Mouse (Mus musculus): ENCODE data around the gene Fign. TPM values are rescaled to one million over a fixed set of nuclear protein-coding genes. Genes with fewer than 3 reads are reported as not detected.

Gene Fign
- 3.6 and 3.7 TPM in 2 replicates for polyA plus RNA-seq (2012; rRNA removed)

DNA sequence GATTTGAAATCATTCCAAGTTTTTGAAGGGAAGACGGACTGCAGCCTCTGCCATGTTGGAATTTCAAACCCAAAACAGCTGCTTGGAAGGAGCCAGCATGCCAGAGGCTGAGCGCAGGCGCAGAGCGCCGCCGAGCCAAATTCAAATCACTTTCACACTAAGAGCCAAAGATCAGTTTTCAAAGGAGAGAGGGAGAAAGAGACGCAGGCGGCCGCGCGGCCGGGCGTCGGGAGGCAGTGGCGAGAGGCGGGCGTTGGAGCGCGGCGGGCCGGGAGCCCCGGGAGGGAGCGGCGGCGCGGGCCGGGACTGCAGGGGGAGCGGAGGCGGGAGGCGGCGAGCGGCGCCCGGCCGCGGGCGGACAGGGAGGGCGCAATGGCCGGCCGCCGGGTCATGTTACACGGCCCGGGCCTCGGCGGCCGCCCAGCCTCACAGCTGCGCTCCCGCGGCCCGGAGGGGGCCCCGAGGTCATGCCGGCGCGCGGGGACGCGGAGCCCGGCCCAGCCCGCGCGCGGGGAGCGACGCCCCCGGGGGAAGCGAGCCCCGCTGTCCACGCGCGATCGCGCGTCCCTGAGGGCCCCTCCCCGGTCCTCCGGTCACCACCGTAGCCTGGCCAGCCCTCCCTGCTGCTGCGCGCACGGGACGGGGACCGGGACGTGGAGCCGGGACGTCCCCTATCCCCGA lies at the start of gene Fign:
TSS of gene Fign (minus strand) at position 102 of the 681 bp plus-strand sequence.
- WGBS, result under 1% methylated on average over 78 of the region's 85 CpGs
- Histone ChIP-seq H3K27me3 (replicated peaks; ENCODE audit: control insufficient read depth, insufficient read depth, low read length) (no peaks in the 10 kb centered on the region), H3K36me3 (ENCODE audit: control insufficient read depth, insufficient read depth, low read length) (no peaks in the 10 kb centered on the region), H3K4me3 (ENCODE audit: insufficient read depth, low read depth, low read length) (peak within 1 kb of the TSS; percentile 98), H3K27ac (ENCODE audit: insufficient read depth, low read depth, low read length) (peak within 1 kb of the TSS; percentile 90), H3K4me1 (ENCODE audit: control insufficient read depth, insufficient read depth, low read length) (no peaks in the 10 kb centered on the region)
- TF ChIP-seq CTCF (conservative IDR thresholded peaks at IDR 0.05; ENCODE audit: insufficient read depth, insufficient read length, low read depth, low read length) (no peak), POLR2A (IDR thresholded peaks at IDR 0.05; ENCODE audit: low read depth, low read length) (peak; percentile 43)
- DNase-seq, result peak; percentile 95

DNA sequence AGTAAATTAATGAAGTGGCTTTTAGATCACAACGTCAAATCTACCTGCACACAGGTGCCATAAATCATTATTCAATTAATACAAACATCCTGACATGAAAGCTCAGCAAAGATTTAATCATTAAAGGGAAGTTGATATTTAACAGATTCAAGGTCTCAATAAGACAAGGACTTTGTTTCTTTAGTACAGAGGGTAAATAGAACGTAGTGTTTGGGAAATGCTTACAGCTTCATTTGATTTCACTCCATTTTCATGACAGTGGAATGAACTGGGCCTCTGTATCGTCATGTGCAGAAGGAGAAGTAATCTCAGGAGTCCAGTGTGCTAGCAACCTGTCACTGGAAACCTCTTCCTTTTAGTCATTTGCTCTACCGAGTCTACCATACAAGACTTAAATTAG lies 35.8 kb upstream of the Fign start:
- DNase-seq, result peak; percentile 50
- peak overlapping the region; percentile 74 for H3K27ac ChIP-seq (ENCODE audit: insufficient read depth, low read depth, low read length)
- no peaks in the 10 kb centered on the region for H3K27me3 ChIP-seq (replicated peaks; ENCODE audit: control insufficient read depth, insufficient read depth, low read length)
- WGBS, result 29% methylated on average over 4 of the region's 4 CpGs
- peaks cover 3% of the 10 kb centered on the region; the same call in 1 of the 2 replicates for H3K4me1 ChIP-seq (ENCODE audit: control insufficient read depth, insufficient read depth, low read length)
- no peak overlapping the region for H3K4me3 ChIP-seq (ENCODE audit: insufficient read depth, low read depth, low read length)
- H3K36me3 ChIP-seq (ENCODE audit: control insufficient read depth, insufficient read depth, low read length), result no peaks in the 10 kb centered on the region
- no peak for TF ChIP-seq POLR2A (IDR thresholded peaks at IDR 0.05; ENCODE audit: low read depth, low read length)
- no peak for TF ChIP-seq CTCF (conservative IDR thresholded peaks at IDR 0.05; ENCODE audit: insufficient read depth, insufficient read length, low read depth, low read length)

DNA sequence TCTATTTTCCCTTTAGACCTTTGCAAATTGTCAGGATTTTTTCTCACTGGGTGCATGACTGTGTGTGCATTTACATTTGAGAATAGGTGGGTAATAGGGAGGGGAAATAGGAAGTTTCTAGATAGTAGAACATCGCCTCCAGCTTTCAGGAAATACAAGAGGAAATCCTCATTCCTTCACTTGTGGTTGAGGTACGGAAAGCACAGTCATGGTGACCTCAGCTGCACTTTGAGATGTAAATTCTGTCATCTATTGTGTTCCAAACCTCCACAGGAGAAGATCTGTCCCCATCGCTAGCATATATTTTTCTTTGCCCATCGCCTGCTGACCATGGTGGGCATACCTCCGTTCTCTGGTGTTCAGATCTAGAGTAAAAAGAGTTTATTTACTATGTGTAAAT lies 22.7 kb upstream of the Fign start:
- no peaks in the 10 kb centered on the region for H3K27me3 ChIP-seq (replicated peaks; ENCODE audit: control insufficient read depth, insufficient read depth, low read length)
- no peak for DNase-seq
- no peak for TF ChIP-seq CTCF (conservative IDR thresholded peaks at IDR 0.05; ENCODE audit: insufficient read depth, insufficient read length, low read depth, low read length)
- TF ChIP-seq POLR2A (IDR thresholded peaks at IDR 0.05; ENCODE audit: low read depth, low read length), result no peak
- WGBS, result 81% methylated on average over 5 of the region's 5 CpGs
- no peak overlapping the region for H3K27ac ChIP-seq (ENCODE audit: insufficient read depth, low read depth, low read length)
- H3K4me1 ChIP-seq (ENCODE audit: control insufficient read depth, insufficient read depth, low read length), result no peaks in the 10 kb centered on the region
- no peak overlapping the region for H3K4me3 ChIP-seq (ENCODE audit: insufficient read depth, low read depth, low read length)
- H3K36me3 ChIP-seq (ENCODE audit: control insufficient read depth, insufficient read depth, low read length), result no peaks in the 10 kb centered on the region

DNA sequence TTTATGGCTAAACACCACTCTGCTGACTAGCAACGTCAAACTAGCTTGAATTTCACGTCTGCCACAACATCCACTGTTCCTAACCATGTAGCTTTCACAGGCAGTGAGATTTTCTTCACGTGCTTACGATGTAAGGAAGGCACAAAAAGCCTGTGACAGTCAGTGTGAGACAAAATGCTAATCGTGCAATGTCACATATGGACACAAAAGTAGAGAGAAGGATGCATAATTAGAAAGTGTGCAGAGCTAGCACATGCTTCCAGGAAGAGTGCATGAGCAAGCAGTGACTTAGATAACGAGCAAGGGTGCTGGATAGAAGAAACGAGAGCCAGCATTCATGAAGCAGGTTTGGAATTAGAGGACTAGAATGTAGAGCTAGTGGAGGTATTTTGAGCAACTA lies 18.8 kb upstream of the Fign start:
- H3K27ac ChIP-seq (ENCODE audit: insufficient read depth, low read depth, low read length), result no peak overlapping the region
- TF ChIP-seq POLR2A (IDR thresholded peaks at IDR 0.05; ENCODE audit: low read depth, low read length), result no peak
- no peak for TF ChIP-seq CTCF (conservative IDR thresholded peaks at IDR 0.05; ENCODE audit: insufficient read depth, insufficient read length, low read depth, low read length)
- no peaks in the 10 kb centered on the region for H3K27me3 ChIP-seq (replicated peaks; ENCODE audit: control insufficient read depth, insufficient read depth, low read length)
- no peaks in the 10 kb centered on the region for H3K4me1 ChIP-seq (ENCODE audit: control insufficient read depth, insufficient read depth, low read length)
- no peak overlapping the region for H3K4me3 ChIP-seq (ENCODE audit: insufficient read depth, low read depth, low read length)
- H3K36me3 ChIP-seq (ENCODE audit: control insufficient read depth, insufficient read depth, low read length), result no peaks in the 10 kb centered on the region
- WGBS, result 78% methylated on average over 7 of the region's 7 CpGs
- no peak for DNase-seq

DNA sequence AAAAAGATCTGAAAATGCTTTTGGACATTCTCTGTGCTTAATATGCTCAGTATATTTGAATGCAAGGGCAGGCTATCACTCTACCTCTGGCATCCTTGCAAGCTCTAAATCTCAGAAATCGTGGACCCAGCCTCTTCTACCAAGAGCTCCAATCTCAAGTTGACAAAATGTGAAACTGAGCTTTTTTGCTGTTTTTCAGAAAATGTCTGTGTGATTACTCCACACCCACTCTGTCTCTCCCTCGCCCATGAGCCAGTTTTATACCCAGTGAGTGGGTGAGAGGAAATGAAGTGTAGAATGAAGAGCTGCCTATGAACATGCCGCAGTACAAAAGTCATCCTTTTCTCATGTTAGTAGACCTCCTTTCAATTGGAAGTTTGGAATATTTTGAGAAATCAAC lies 13.3 kb upstream of the Fign start:
- Histone ChIP-seq H3K27me3 (replicated peaks; ENCODE audit: control insufficient read depth, insufficient read depth, low read length) (no peaks in the 10 kb centered on the region), H3K4me1 (ENCODE audit: control insufficient read depth, insufficient read depth, low read length) (no peaks in the 10 kb centered on the region), H3K36me3 (ENCODE audit: control insufficient read depth, insufficient read depth, low read length) (no peaks in the 10 kb centered on the region), H3K4me3 (ENCODE audit: insufficient read depth, low read depth, low read length) (no peak overlapping the region), H3K27ac (ENCODE audit: insufficient read depth, low read depth, low read length) (no peak overlapping the region)
- WGBS, result 91% methylated on average over 3 of the region's 3 CpGs
- no peak for TF ChIP-seq CTCF (conservative IDR thresholded peaks at IDR 0.05; ENCODE audit: insufficient read depth, insufficient read length, low read depth, low read length)
- no peak for TF ChIP-seq POLR2A (IDR thresholded peaks at IDR 0.05; ENCODE audit: low read depth, low read length)
- DNase-seq, result no peak

DNA sequence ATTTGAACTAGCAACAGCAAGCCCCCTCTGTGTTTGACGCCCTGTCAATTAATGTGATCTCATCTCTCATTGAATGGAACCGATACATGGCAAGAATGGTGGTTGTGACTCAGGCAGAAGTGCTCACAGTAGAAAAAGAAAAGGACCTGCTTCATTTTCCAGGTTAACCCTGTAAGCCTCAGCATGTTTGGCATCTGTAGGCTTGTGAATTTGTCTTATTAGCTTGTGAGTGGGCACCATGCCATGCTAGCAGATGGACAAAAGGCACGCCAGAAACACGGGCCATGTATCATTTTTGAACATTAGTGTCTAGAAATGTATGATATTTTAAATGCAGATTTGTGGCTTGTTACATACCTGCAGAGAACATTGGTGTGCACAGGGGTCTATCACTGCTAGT lies 12.0 kb upstream of the Fign start:
- TF ChIP-seq CTCF (conservative IDR thresholded peaks at IDR 0.05; ENCODE audit: insufficient read depth, insufficient read length, low read depth, low read length), result no peak
- no peak for TF ChIP-seq POLR2A (IDR thresholded peaks at IDR 0.05; ENCODE audit: low read depth, low read length)
- 95% methylated on average over 4 of the region's 4 CpGs for WGBS
- no peak for DNase-seq
- H3K36me3 ChIP-seq (ENCODE audit: control insufficient read depth, insufficient read depth, low read length), result no peaks in the 10 kb centered on the region
- H3K27me3 ChIP-seq (replicated peaks; ENCODE audit: control insufficient read depth, insufficient read depth, low read length), result no peaks in the 10 kb centered on the region
- no peaks in the 10 kb centered on the region for H3K4me1 ChIP-seq (ENCODE audit: control insufficient read depth, insufficient read depth, low read length)
- no peak overlapping the region for H3K4me3 ChIP-seq (ENCODE audit: insufficient read depth, low read depth, low read length)
- H3K27ac ChIP-seq (ENCODE audit: insufficient read depth, low read depth, low read length), result no peak overlapping the region

DNA sequence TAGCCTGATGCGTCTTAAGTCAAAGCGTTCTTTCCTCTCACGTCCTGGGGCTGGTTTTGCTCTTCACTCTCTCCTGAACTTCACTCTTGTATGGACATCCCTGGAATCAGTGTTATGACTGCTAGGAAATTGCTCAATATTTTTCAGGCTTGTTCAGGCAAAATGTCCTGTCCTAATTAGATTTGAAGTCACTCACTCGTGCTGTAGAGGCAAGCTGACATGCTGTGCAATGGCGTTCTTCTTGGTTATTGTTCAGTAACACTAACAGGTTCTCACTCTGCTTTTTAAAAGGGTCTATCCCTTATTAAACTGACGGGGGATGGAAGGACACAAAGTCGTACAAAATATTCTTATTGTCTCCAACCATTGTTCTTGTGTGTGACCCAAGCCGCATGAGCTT lies 10.2 kb upstream of the Fign start:
- 84% methylated on average over 8 of the region's 8 CpGs for WGBS
- Histone ChIP-seq H3K4me3 (ENCODE audit: insufficient read depth, low read depth, low read length) (no peak overlapping the region), H3K27me3 (replicated peaks; ENCODE audit: control insufficient read depth, insufficient read depth, low read length) (no peaks in the 10 kb centered on the region), H3K36me3 (ENCODE audit: control insufficient read depth, insufficient read depth, low read length) (no peaks in the 10 kb centered on the region), H3K4me1 (ENCODE audit: control insufficient read depth, insufficient read depth, low read length) (no peaks in the 10 kb centered on the region), H3K27ac (ENCODE audit: insufficient read depth, low read depth, low read length) (no peak overlapping the region)
- no peak for DNase-seq
- TF ChIP-seq CTCF (conservative IDR thresholded peaks at IDR 0.05; ENCODE audit: insufficient read depth, insufficient read length, low read depth, low read length) (no peak), POLR2A (IDR thresholded peaks at IDR 0.05; ENCODE audit: low read depth, low read length) (no peak)
